Mouse (Mus musculus) layer of hippocampus, adult 8-10 months (tissue): ENCODE results near the gene Fxyd7. TPM values are rescaled to one million over a fixed set of nuclear protein-coding genes. Genes with fewer than 3 reads are reported as not detected.

Source experiments
- DNase-seq, 2 experiments: peaks; one replicate each; pipeline ENCODE4 v3.0.0; 2022; ENCODE audit warnings: low spot score in 2 of 2
- microRNA-seq, 2 experiments: library from miRNA; unstranded; fragments of <30 nt; microRNA quantifications; one replicate each; pipeline ENCODE4 v1.2.0; 2022
- total RNA-seq, 4 experiments: library from RNA; stranded (reverse); gene quantifications; 2 replicates each; pipeline ENCODE4 v1.2.4; 2022

Fxyd7 gene
- total RNA-seq, 4 experiments from 2014 or later: 103 to 116 (median 108) TPM

DNA sequence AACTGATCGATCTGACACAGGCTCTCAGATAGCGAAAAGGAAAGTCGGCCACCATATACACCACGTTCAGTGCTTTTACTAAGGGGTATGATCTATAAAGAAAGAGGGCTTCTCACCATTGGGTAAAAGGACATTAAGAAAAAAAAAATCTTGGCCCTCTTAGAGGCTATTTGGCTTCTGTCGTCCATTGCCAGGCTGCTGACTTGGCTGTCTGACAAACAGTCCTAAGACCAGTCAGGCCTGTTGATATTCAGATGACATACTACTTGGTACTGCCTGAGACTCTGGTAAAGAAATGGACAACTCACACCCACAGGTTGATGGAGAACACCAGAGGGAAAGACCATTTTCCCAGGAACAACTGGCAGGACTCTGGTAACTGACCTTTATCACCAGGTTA is 38.3 kb downstream of the Fxyd7 start:
- no peak for DNase-seq

- no peak for DNase-seq
Observed at GRCm38 (mm10) chr7:31008889-31009288, 42.4 kb downstream of the Fxyd7 start.

DNA sequence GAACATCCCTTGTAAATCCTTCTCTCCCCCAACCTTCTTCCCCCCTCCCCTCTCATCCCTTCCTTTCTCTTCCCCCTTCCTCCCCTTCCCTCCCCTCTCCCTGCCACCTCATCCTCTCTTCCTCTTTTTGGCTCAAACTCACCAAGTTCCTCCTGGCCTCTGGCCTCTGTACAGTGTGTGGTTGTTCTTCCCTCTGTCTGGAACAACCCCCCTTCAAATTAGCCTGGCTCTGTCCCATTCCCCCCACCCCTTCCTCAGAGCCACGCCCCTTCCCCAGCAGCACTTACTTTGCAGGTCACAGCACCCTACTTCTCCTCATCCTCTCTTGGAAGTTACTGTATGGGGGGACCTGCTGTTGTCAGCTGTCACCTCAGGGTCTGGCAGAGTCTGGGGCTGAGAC is 43.1 kb downstream of the Fxyd7 start:
- no peak for DNase-seq

GRCm38 (mm10) chr7:31007775-31008174 is 43.5 kb downstream of the Fxyd7 start:
- DNase-seq: no peak

DNA sequence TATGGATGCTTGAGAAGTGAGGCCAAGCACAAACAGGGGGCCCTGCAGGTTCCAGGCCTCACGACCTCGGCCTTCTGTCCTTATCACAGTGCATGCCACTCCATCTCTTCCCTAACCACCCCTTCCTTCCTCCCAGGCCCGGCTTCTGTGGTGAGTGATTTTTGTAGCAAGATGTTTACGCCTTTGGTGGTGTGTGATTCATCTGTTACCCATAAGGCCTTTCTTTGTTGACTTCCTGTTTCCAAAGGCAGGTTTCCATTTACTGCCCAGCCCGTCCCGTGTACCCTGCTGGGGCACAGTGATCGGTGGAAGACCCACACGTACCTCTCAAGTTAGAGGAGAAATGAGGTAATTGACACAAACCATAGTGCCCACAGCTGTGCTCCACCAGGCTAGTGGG is 48.6 kb downstream of the Fxyd7 start:
- no peak for DNase-seq

- peak in 1 of 2 experiments; percentile 6 for DNase-seq
Observed at GRCm38 (mm10) chr7:31000505-31001020, 50.7 kb downstream of the Fxyd7 start.

- no peak for DNase-seq
Observed at GRCm38 (mm10) chr7:30996491-30996890, 54.8 kb downstream of the Fxyd7 start.

DNA sequence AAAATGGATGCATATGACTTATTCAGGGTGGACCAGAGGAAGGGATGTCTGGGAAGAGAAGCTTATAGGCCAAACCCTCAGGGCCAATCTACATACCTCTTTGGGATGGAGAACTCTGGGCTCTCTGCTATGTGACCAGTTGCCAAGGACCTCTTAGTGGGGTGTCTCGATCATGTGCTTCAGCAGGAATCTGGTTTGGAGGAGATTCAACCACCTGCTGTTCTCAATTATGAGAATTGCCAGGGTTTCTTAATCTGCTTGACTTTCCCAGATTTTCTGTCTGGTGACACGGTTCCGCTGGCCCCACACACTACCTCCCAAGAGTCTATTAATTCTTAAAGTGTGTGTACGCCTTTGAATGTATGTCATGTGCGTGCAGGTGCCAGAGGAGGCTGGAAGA is 57.3 kb downstream of the Fxyd7 start:
- DNase-seq: no peak

Small RNAs within 50 kb of the gene (microRNA-seq; reads per million reads assigned to microRNA genes)
- gene Mir7050: 0 to 0.25 reads per million in 2 experiments

Other genes starting within 250 kb of the Fxyd7 start
- gene Ffar2, start 227.7 kb downstream of the Fxyd7 start, total RNA-seq: under 1 TPM in 1 of 4 experiments, not detected in 3; 0.20 TPM
- not detected for gene Ffar3, start 195.3 kb downstream of the Fxyd7 start, total RNA-seq
- not detected for gene Ffar1, start 189.9 kb downstream of the Fxyd7 start, total RNA-seq
- gene Cd22, start 171.1 kb downstream of the Fxyd7 start, total RNA-seq: 1 to 10 TPM in 2 of 4 experiments, not detected in 2; 1.1 to 1.6 TPM
- gene Mag, start 136.6 kb downstream of the Fxyd7 start, total RNA-seq: 100 to 1,000 TPM; 151 to 226 (median 183) TPM
- gene Hamp2, start 126.8 kb downstream of the Fxyd7 start, total RNA-seq: not detected
- not detected for gene Hamp, start 107.4 kb downstream of the Fxyd7 start, total RNA-seq
- gene Usf2, start 94.7 kb downstream of the Fxyd7 start, total RNA-seq: 100 to 1,000 TPM; 118 to 123 (median 120) TPM
- 1 to 10 TPM; 5.1 to 9.0 (median 6.0) TPM for gene Lsr, start 78.0 kb downstream of the Fxyd7 start, total RNA-seq
- gene Fam187b, start 77.7 kb downstream of the Fxyd7 start, total RNA-seq: under 1 TPM in 1 of 4 experiments, not detected in 3; 0.21 TPM
- 10 to 100 TPM; 27.5 to 36.2 (median 30.7) TPM for gene Fxyd5, start 9.0 kb downstream of the Fxyd7 start, total RNA-seq
- gene Fxyd1, start 5.7 kb upstream of the Fxyd7 start, total RNA-seq: 100 to 1,000 TPM in 2 of 4 experiments, 10 to 100 TPM in 2; 80.5 to 263 (median 172) TPM
- 10 to 100 TPM; 38.3 to 64.2 (median 55.9) TPM for gene Lgi4, start 7.9 kb upstream of the Fxyd7 start, total RNA-seq
- gene Fxyd3, start 25.2 kb upstream of the Fxyd7 start, total RNA-seq: 1 to 10 TPM in 3 of 4 experiments, not detected in 1; 1.4 to 2.3 (median 1.6) TPM
- 1 to 10 TPM; 4.8 to 9.5 (median 5.4) TPM for gene Hpn, start 63.8 kb upstream of the Fxyd7 start, total RNA-seq
- 100 to 1,000 TPM; 572 to 623 (median 584) TPM for gene Scn1b, start 75.5 kb upstream of the Fxyd7 start, total RNA-seq
- gene Gramd1a, start 104.4 kb upstream of the Fxyd7 start, total RNA-seq: 100 to 1,000 TPM; 115 to 132 (median 125) TPM
- gene Scgb2b2, start 239.0 kb upstream of the Fxyd7 start, total RNA-seq: not detected
- not detected for gene Scgb1b2, start 240.4 kb upstream of the Fxyd7 start, total RNA-seq